Mouse (Mus musculus) adrenal gland, postnatal 4 days (tissue): Measurements from ENCODE around the gene 4933430I17Rik. TPM values are rescaled to one million over a fixed set of nuclear protein-coding genes. Genes with fewer than 3 reads are reported as not detected.

Source experiments
- DNase-seq, 2 experiments: peaks; one replicate each; pipeline ENCODE4 v3.0.0; 2021 to 2022; ENCODE audit warnings: low spot score in 2 of 2, mixed read lengths in 2 of 2
- total RNA-seq, 2 experiments: library from RNA; stranded (reverse); gene quantifications; 2 replicates each; pipeline ENCODE4 v1.2.3; 2021

Gene 4933430I17Rik
- total RNA-seq, 2 experiments from 2014 or later = 0.62 to 0.87 TPM

DNA sequence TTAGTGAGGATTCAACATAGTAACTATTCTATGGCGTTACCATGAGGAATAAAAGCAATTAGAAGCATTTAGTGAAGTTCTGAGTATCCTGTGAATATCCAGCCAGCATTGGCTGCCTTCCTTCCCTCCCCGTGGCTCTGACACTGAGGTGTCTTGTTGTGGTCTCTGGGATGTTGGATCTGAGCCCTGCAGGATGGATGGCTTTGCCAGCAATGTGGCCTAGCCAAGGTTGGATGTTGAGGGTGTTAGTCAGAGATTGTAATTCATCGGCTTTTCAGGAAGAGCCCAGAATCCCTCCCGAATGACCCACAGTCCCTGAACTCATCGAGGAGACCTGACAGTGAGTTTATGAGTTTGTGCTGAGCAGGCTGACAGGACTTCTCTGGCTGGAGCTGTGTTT lies 70.9 kb downstream of the 4933430I17Rik start:
- DNase-seq = peak in 1 of 2 experiments; percentile 40

Other genes starting within 250 kb of the 4933430I17Rik start
- gene Fkbp15, start 164.8 kb upstream of the 4933430I17Rik start, total RNA-seq = 10 to 100 TPM; 45.1 to 50.9 TPM
- 10 to 100 TPM; 79.7 to 82.3 TPM for gene Slc31a1, start 164.6 kb upstream of the 4933430I17Rik start, total RNA-seq
- 100 to 1,000 TPM in 1 of 2 experiments, 10 to 100 TPM in 1; 94.2 to 102 TPM for gene Cdc26, start 116.7 kb upstream of the 4933430I17Rik start, total RNA-seq
- 10 to 100 TPM; 26.0 to 27.6 TPM for gene Prpf4, start 116.6 kb upstream of the 4933430I17Rik start, total RNA-seq
- gene Rnf183, start 90.1 kb upstream of the 4933430I17Rik start, total RNA-seq = under 1 TPM in 1 of 2 experiments, not detected in 1; 0.42 TPM
- gene Wdr31, start 54.5 kb upstream of the 4933430I17Rik start, total RNA-seq = 1 to 10 TPM; 6.4 to 7.7 TPM
- gene Bspry, start 45.3 kb upstream of the 4933430I17Rik start, total RNA-seq = 1 to 10 TPM; 2.7 to 4.6 TPM
- 10 to 100 TPM; 14.3 to 14.7 TPM for gene Hdhd3, start 21.9 kb upstream of the 4933430I17Rik start, total RNA-seq
- gene Alad, start 5.5 kb upstream of the 4933430I17Rik start, total RNA-seq = 100 to 1,000 TPM; 108 to 110 TPM
- 10 to 100 TPM; 60.4 to 64.4 TPM for gene Pole3, start 301 bp upstream of the 4933430I17Rik start, total RNA-seq
- gene Rgs3, start 34.5 kb downstream of the 4933430I17Rik start, total RNA-seq = 10 to 100 TPM; 45.4 to 45.5 TPM